Mouse (Mus musculus) intestine, embryonic 16.5 days (tissue): ENCODE results near the gene Ccdc12. TPM values are rescaled to one million over a fixed set of nuclear protein-coding genes. Genes with fewer than 3 reads are reported as not detected.
A peak's percentile ranks its signal among the peaks of the same experiment; 100 is the strongest.

Source experiments
- ATAC-seq: fragments of 200-750 bp; cut with Nextera tagmentation; 2 replicates; pipeline ENCODE4 v1.8.0; 2017; ENCODE audit warnings: moderate TSS enrichment, moderate library complexity
- H3K27ac ChIP-seq: fragments of 300-500 bp; sonication (generic); 2 replicates; pipeline ENCODE4 v1.5.1; 2014; ENCODE audit warnings: mild to moderate bottlenecking, low read length
- H3K27me3 ChIP-seq: fragments of 300-500 bp; sonication (generic); replicated peaks from 2 replicates; pipeline ENCODE4 v1.6.1; 2014; ENCODE audit warnings: low read length, control low read depth, mixed read lengths; ENCODE audit not compliant: control insufficient read depth, insufficient read depth
- H3K36me3 ChIP-seq: fragments of 300-500 bp; sonication (generic); 2 replicates; pipeline ENCODE4 v1.6.1; 2014; ENCODE audit warnings: low read length, control low read depth; ENCODE audit not compliant: control insufficient read depth, insufficient read depth
- H3K4me1 ChIP-seq: fragments of 300-500 bp; sonication (generic); 2 replicates; pipeline ENCODE4 v1.6.1; 2014; ENCODE audit warnings: low read length, control low read depth, mixed read lengths; ENCODE audit not compliant: control insufficient read depth, insufficient read depth
- H3K4me2 ChIP-seq: fragments of 300-500 bp; sonication (generic); 2 replicates; pipeline ENCODE4 v1.6.1; 2014; ENCODE audit warnings: low read depth, low read length, control low read depth
- H3K4me3 ChIP-seq: fragments of 300-500 bp; sonication (generic); 2 replicates; pipeline ENCODE4 v1.5.1; 2014; ENCODE audit warnings: mild to moderate bottlenecking, low read length
- H3K9ac ChIP-seq: fragments of 300-500 bp; sonication (generic); 2 replicates; pipeline ENCODE4 v1.6.1; 2014; ENCODE audit warnings: low read depth, low read length
- H3K9me3 ChIP-seq: fragments of 300-500 bp; sonication (generic); 2 replicates; pipeline ENCODE4 v1.6.1; 2016; ENCODE audit warnings: low read length, control low read depth; ENCODE audit not compliant: control insufficient read depth
- WGBS: fragments of 180-500 bp; shearing (Covaris S2); extraction: QIAGEN DNeasy Blood & Tissue Kit; methylation state at CpG from one replicate; pipeline ENCODE4 v1.1.7; 2014; 5-methylcytosine and 5-hydroxymethylcytosine counted together
- polyA plus RNA-seq: library from polyadenylated mRNA; unstranded; fragments of >200 nt; fragmentation: Nextera tagmentation; extraction: Ambion mirVana; gene quantifications from 2 replicates; pipeline ENCODE4 v1.2.1, GENCODE M21; 2015

Gene Ccdc12
- polyA plus RNA-seq, 1 experiment from 2014 or later = 188 TPM

DNA sequence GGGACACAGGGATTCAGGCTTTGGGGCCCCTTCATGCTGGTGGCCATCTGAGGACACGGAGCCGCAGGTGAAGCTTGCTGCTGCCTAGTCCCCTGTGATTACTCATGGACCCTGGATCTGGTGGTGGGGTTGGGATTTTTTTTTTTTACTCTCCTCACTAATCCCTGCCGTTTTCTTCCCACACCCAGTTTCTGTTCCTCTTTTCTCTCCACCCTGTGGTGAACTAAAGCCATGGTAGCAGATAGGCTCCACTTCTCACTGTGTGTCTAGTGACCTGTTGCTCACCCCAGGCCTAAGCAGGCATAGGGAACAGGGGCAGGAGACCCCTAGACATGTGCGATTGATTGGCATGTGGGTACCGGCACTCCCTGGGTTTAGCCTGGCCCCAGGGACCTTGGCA, 50.5 kb downstream of the Ccdc12 start:
- Histone ChIP-seq H3K9ac (no peak overlapping the region), H3K4me3 (no peak overlapping the region)

DNA sequence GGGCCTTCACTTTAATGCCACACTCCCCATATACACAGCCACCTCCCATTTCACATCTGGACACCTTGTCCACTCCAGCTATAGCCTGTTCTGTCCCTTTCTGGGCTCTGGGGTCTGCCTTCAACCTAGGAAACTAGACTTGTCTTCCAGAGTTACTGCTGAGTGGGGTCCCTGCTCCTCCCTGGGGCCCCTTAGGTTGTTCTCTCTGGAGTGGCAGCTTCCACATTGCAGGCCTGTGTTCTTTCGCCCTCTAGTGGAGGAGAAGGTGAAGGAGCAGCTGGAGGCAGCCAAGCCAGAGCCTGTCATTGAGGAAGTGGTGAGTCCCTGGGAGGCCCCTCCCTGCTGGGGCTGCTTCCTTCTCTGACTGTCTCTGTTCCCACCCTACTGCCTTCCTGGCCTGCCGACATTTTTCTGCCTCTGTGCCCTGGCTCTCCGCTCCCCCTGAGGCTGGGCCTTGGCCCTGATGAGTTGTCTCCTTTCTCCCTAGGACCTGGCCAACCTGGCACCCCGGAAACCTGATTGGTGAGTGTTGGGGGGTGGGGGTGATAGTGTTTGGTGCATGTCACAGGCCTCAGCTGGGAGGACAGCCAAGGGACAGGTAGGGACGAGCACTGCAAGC, 53.4 kb downstream of the Ccdc12 start:
- 25% methylated on average over 5 of the region's 5 CpGs for WGBS
- peak overlapping the region; percentile 43 for H3K4me3 ChIP-seq
- peak overlapping the region; percentile 71 for H3K9ac ChIP-seq
- H3K27ac ChIP-seq = peak overlapping the region; percentile 5; the same call in 1 of the 2 replicates
- ATAC-seq = peak; percentile 80
- H3K4me1 ChIP-seq = peaks cover 23% of the 10 kb centered on the region
- peak overlapping the region; percentile 51 for H3K4me2 ChIP-seq
- H3K27me3 ChIP-seq = no peaks in the 10 kb centered on the region
- H3K9me3 ChIP-seq = no peaks in the 10 kb centered on the region
- H3K36me3 ChIP-seq = peaks cover 3% of the 10 kb centered on the region; the same call in 1 of the 2 replicates

More for the DNA sequence above, 50.5 kb downstream of the Ccdc12 start:
- no peak overlapping the region for H3K4me2 ChIP-seq
- ATAC-seq = no peak
- H3K27ac ChIP-seq = no peak overlapping the region
- no peaks in the 10 kb centered on the region for H3K9me3 ChIP-seq
- peaks cover 27% of the 10 kb centered on the region for H3K4me1 ChIP-seq
- H3K27me3 ChIP-seq = no peaks in the 10 kb centered on the region
- WGBS = 78% methylated on average over 5 of the region's 5 CpGs
- H3K36me3 ChIP-seq = peaks cover 5% of the 10 kb centered on the region; the same call in 1 of the 2 replicates

DNA sequence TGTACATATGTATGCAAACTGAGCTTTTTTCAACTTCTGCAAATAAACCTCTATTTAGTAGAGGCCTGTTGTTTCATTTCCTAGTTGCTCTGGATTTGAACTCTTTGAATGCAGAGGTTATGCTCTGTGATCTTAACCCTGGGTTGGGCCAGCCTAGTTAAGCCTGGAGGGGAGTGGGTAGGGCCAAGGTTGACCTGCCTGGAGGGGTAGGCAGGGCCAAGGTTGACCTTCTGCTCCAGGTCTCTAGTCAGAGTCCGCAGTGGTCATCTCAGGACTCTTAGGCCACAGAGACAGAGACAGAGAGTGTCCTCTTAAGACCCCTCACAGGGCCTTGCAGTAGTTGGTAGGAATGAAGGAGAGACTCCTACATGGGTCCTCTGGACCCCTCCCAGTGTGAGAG, 55.2 kb downstream of the Ccdc12 start:
- Histone ChIP-seq H3K36me3 (peaks cover 2% of the 10 kb centered on the region; the same call in 1 of the 2 replicates), H3K27ac (no peak overlapping the region), H3K9ac (no peak overlapping the region), H3K27me3 (no peaks in the 10 kb centered on the region), H3K9me3 (no peaks in the 10 kb centered on the region), H3K4me1 (peaks cover 23% of the 10 kb centered on the region), H3K4me3 (no peak overlapping the region), H3K4me2 (no peak overlapping the region)
- 85% methylated on average over 1 of the region's 1 CpGs for WGBS
- ATAC-seq = no peak

DNA sequence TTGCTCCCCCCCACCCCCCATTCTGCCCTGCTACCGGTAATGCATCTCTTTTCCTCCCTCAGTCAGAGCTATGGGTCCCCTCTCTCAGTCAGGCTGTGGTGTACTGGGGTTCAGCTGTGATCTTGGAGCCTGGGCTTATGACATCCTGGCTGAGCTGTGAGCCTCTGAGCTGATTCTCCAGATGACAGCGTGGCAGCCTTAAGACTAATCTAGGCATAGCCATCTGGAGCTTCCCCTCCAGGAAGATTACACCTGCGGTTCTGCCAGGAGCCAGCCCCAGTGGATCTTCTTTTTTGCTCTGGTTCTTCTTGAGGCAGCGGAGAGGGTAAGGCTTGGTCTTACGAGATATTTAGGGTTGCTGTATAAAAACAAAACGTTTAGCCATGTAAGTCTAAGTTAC, 55.7 kb downstream of the Ccdc12 start:
- Histone ChIP-seq H3K36me3 (peaks cover 2% of the 10 kb centered on the region; the same call in 1 of the 2 replicates), H3K4me1 (peaks cover 23% of the 10 kb centered on the region), H3K9me3 (no peaks in the 10 kb centered on the region), H3K27me3 (no peaks in the 10 kb centered on the region), H3K4me2 (no peak overlapping the region), H3K9ac (no peak overlapping the region), H3K27ac (peak overlapping the region; percentile 40; the same call in 1 of the 2 replicates), H3K4me3 (no peak overlapping the region)
- ATAC-seq = no peak
- 83% methylated on average over 6 of the region's 6 CpGs for WGBS

DNA sequence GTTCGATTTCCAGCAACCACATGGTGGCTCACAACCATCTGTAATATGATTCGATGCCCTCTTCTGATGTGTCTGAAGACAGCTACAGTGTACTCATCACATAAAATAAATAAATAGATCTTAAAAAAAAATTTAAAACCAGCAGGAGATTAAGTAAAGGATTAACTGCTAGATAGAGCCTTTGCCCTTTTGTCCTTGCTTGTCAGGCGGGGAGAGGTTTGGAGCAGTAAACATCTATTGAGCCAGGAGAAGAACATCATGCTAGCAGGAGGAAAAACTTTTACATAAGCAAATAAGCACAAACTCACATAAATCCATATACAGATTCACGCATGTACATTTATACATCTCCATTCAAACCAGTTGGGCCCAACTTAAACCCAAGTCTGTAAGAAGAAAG, 56.2 kb downstream of the Ccdc12 start:
- ATAC-seq = no peak
- no peak overlapping the region for H3K4me3 ChIP-seq
- H3K9me3 ChIP-seq = no peaks in the 10 kb centered on the region
- H3K27me3 ChIP-seq = no peaks in the 10 kb centered on the region
- H3K27ac ChIP-seq = peak overlapping the region; percentile 39; the same call in 1 of the 2 replicates
- no peak overlapping the region for H3K9ac ChIP-seq
- no peak overlapping the region for H3K4me2 ChIP-seq
- peaks cover 23% of the 10 kb centered on the region for H3K4me1 ChIP-seq
- WGBS = 64% methylated on average over 4 of the region's 4 CpGs
- peaks cover 2% of the 10 kb centered on the region; the same call in 1 of the 2 replicates for H3K36me3 ChIP-seq

DNA sequence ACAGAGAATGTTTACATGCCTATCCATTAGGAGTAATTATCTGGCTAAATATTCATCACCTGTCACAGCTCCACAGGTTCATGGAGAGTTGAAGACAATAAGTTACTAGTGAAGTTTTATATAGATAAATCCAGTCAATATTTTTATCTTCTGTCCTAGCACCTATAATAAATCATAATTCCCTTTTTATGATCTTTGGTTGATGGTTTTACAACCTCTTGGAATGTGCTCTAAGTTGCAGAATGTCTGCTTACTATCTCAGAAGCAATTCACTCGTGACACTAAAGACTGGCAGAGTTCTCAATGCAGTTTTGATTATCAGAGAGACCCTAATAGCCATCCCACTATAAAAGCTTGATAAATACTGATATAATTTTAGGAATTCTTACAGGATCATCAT, 57.1 kb downstream of the Ccdc12 start:
- no peak overlapping the region for H3K4me3 ChIP-seq
- no peak overlapping the region for H3K9ac ChIP-seq
- ATAC-seq = peak; percentile 51
- no peaks in the 10 kb centered on the region for H3K27me3 ChIP-seq
- no peak overlapping the region for H3K27ac ChIP-seq
- H3K4me1 ChIP-seq = peaks cover 19% of the 10 kb centered on the region
- peaks cover 2% of the 10 kb centered on the region; the same call in 1 of the 2 replicates for H3K36me3 ChIP-seq
- WGBS = 29% methylated on average over 1 of the region's 1 CpGs
- H3K9me3 ChIP-seq = no peaks in the 10 kb centered on the region
- H3K4me2 ChIP-seq = no peak overlapping the region

DNA sequence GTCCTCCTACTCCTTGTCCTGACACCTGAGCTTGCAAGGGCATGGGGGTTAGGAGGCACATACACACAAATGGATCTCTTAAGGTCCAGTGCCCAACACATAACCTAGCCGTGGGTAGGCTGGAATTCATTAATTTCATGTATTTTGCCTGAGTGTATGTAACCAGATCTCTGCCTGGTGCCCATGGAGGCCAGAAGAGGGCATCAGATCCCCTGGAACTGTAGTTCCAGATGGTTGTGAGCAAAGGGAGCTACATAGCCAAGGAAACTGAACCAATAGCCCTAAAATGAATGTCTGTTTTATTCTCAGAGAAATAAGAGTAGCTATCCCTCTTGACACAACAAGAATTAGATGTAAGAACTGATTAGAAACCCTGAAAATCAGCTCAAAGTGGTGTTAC, 59.1 kb downstream of the Ccdc12 start:
- no peak overlapping the region for H3K9ac ChIP-seq
- ATAC-seq = no peak
- H3K4me3 ChIP-seq = no peak overlapping the region
- no peaks in the 10 kb centered on the region for H3K9me3 ChIP-seq
- peaks cover 14% of the 10 kb centered on the region for H3K4me1 ChIP-seq
- H3K27me3 ChIP-seq = no peaks in the 10 kb centered on the region
- no peak overlapping the region for H3K4me2 ChIP-seq
- no peak overlapping the region for H3K27ac ChIP-seq
- H3K36me3 ChIP-seq = peaks cover 2% of the 10 kb centered on the region; the same call in 1 of the 2 replicates
- WGBS = 57% methylated on average over 1 of the region's 1 CpGs

DNA sequence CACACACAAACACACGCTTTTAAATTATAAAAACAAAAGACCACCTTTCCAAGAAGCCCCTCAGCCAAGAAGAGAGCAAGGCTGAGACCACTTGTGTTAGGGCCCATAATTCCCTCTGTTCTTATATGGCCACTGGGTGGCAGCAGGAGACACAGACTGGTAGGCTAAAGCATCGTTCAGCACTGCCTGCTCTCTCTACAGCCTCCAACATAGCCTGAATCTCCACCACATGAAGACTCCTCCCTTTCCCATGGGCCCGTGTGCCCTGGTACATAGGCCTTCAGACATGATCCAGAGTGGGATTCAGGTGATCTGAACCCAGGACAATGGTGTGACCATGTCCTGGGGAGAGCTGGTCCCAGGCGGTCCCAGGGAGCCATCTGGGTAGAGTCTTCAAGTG, 60.5 kb downstream of the Ccdc12 start:
- ATAC-seq = peak; percentile 39
- Histone ChIP-seq H3K4me3 (no peak overlapping the region), H3K27me3 (no peaks in the 10 kb centered on the region), H3K4me1 (peaks cover 14% of the 10 kb centered on the region), H3K9me3 (no peaks in the 10 kb centered on the region), H3K36me3 (no peaks in the 10 kb centered on the region; the same call in 1 of the 2 replicates), H3K9ac (no peak overlapping the region), H3K4me2 (no peak overlapping the region), H3K27ac (no peak overlapping the region)
- WGBS = 30% methylated on average over 4 of the region's 4 CpGs

DNA sequence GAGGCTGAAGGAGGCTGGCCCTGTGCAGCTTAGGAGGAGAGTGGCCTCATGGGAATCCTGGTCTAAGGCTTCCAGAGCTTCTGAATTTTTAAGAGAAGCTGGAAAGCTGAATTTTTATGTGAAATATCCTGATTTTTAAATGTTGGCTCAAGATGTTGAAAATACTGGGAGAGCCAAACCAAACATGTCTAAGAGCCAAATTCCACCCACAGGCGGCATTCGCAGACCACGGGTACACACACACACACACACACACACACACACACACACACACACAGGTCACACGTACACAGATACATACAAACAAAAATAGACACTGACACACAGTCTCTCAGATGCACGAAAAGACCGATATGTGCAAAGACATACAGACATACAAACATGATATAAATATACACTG, 61.8 kb downstream of the Ccdc12 start:
- Histone ChIP-seq H3K4me2 (no peak overlapping the region), H3K4me1 (peaks cover 10% of the 10 kb centered on the region), H3K36me3 (peaks cover 5% of the 10 kb centered on the region; the same call in 1 of the 2 replicates), H3K27ac (no peak overlapping the region), H3K4me3 (no peak overlapping the region), H3K9ac (no peak overlapping the region), H3K27me3 (no peaks in the 10 kb centered on the region), H3K9me3 (no peaks in the 10 kb centered on the region)
- WGBS = 86% methylated on average over 6 of the region's 6 CpGs
- no peak for ATAC-seq
